Mouse (Mus musculus): ENCODE measurements around the gene Kap. TPM values are rescaled to one million over a fixed set of nuclear protein-coding genes. Genes with fewer than 3 reads are reported as not detected.

Kap gene
- not detected in 2 replicates for polyA plus RNA-seq (2012; ENCODE audit: low replicate concordance)

GRCm38 (mm10) chr6:133853526-133853925 lies at the start of gene Kap:
Gene Kap (minus strand): TSS chr6:133853762.

Other genes with a start within 250 kb of the Kap start
- 95.1 and 274 TPM in 2 replicates for gene Etv6, start 181.9 kb upstream of the Kap start, polyA plus RNA-seq (2012; ENCODE audit: low replicate concordance)